Mouse (Mus musculus): ENCODE measurements around the gene Ankrd12.

DNA sequence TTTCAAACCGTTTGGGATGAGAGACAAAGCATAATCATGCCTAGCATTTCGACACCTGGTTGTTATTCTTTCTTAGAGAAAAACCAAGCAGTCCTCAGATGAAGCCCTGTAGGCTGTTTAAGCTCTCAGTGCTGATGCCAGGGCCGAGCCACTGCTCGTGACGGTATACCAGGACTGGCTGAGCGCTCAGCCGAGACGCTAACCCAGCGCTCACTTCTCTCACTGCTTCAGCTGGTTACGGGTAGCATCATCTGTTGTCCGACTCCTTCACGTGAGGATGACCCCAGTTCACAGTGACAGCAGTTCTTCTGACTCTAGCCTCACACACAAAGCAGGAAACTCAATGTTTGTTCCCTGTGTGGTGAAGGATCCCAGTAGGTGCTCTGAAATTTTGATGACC, 136.7 kb downstream of the Ankrd12 start:
- TF ChIP-seq CTCF (IDR thresholded peaks at IDR 0.05; ENCODE audit: low read depth, low read length) (no peak), GATA1 (IDR thresholded peaks at IDR 0.05; ENCODE audit: borderline replicate concordance, low read length) (no peak)

Measured in G1E (cell line).